Mouse (Mus musculus) cortical plate, adult 2 months (tissue): ENCODE measurements around the gene Gm6793.
A peak's percentile ranks its signal among the peaks of the same experiment; 100 is the strongest.

Experiments
- CTCF ChIP-seq: fragments of 200-500 bp; IDR thresholded peaks from 2 replicates; pipeline ENCODE4 v1.5.1; 2011; ENCODE audit warnings: mild to moderate bottlenecking, control low read depth, low read length; ENCODE audit not compliant: insufficient read depth; ENCODE audit errors: extremely low read depth
- POLR2A ChIP-seq: fragments of 200-500 bp; IDR thresholded peaks from 2 replicates; pipeline ENCODE4 v1.6.1; 2011; ENCODE audit warnings: mild to moderate bottlenecking, low read length, control low read depth; ENCODE audit not compliant: insufficient read depth; ENCODE audit errors: extremely low read depth

GRCm38 (mm10) chr8:111989911-111990310 is 24.9 kb downstream of the Gm6793 start:
- TF ChIP-seq CTCF: peak; percentile 86
- TF ChIP-seq POLR2A: no peak
